Mouse (Mus musculus) small intestine, adult 2 months (tissue): ENCODE measurements at regions not wholly inside any gene's neighbourhood (a gene's known extent, or its start where the extent isn't known, plus 50 kb on each side); places are given as distances from the start of the nearest gene placed in this dataset.

Experiments used
- CTCF ChIP-seq: fragments of 200-500 bp; IDR thresholded peaks from 2 replicates; pipeline ENCODE4 v1.5.1; 2012; ENCODE audit warnings: low read depth, mild to moderate bottlenecking, control low read depth, inconsistent platforms, low read length, moderate library complexity, mixed read lengths; ENCODE audit not compliant: insufficient replicate concordance, insufficient read length; ENCODE audit errors: extremely low read depth
- POLR2A ChIP-seq: fragments of 200-500 bp; IDR thresholded peaks from 2 replicates; pipeline ENCODE4 v1.6.1; 2012; ENCODE audit warnings: low read depth, mild to moderate bottlenecking, control low read depth, inconsistent platforms, low read length, moderate library complexity

DNA sequence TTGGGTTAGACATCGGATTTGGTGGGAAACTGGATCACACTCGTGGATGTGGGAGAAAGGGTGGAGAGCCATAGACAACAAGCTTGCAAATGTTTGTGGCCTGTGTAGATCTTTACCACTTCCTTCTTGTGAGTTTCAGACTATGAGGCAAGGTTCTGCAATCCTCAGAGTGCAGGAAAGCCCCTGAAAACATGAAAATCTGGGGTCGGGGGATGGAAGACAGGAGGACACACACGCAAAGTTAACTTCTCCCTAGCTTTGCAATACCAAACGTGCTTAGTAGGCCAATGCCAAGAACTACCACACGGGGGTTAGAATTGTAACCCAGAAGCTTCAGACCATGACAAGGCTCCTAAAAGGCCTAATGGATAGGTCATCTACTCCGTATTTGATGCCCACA is 69.4 kb upstream of the Man2a1 start:
- TF ChIP-seq CTCF (no peak), POLR2A (no peak)
